Mouse (Mus musculus) liver, adult 2 months (tissue): Measurements from ENCODE around the gene Gga1. TPM values are rescaled to one million over a fixed set of nuclear protein-coding genes. Genes with fewer than 3 reads are reported as not detected.

Experiments
- DNase-seq: peaks from one replicate; pipeline ENCODE4 v3.0.0-alpha.2; 2011; ENCODE audit warnings: low read depth, low spot score; ENCODE audit errors: extremely low read depth
- H3K27ac ChIP-seq: fragments of 200-500 bp; replicated peaks from 2 replicates; pipeline ENCODE4 v1.5.1; 2012; ENCODE audit warnings: low read depth, mild to moderate bottlenecking, control low read depth, inconsistent platforms, low read length; ENCODE audit not compliant: insufficient read depth
- H3K27me3 ChIP-seq: fragments of 200-500 bp; 2 replicates; pipeline ENCODE4 v1.6.1; 2012; ENCODE audit warnings: mild to moderate bottlenecking, moderate library complexity, low read length, inconsistent platforms; ENCODE audit not compliant: control insufficient read depth, insufficient read depth
- H3K36me3 ChIP-seq: fragments of 200-500 bp; 2 replicates; pipeline ENCODE4 v1.6.1; 2012; ENCODE audit warnings: low read length, inconsistent platforms; ENCODE audit not compliant: control insufficient read depth, insufficient read depth
- H3K4me1 ChIP-seq: fragments of 200-500 bp; 2 replicates; pipeline ENCODE4 v1.6.1; 2011; ENCODE audit warnings: low read length; ENCODE audit not compliant: control insufficient read depth, insufficient read depth
- H3K4me3 ChIP-seq: fragments of 200-500 bp; 2 replicates; pipeline ENCODE4 v1.5.1; 2011; ENCODE audit warnings: low read depth, mild to moderate bottlenecking, control low read depth, low read length, moderate library complexity; ENCODE audit not compliant: insufficient read depth
- H3K79me2 ChIP-seq: fragments of 200-500 bp; 2 replicates; pipeline ENCODE4 v1.6.1; 2012; ENCODE audit warnings: inconsistent platforms, mild to moderate bottlenecking, low read length, moderate library complexity; ENCODE audit not compliant: control insufficient read depth, insufficient read depth
- H3K9ac ChIP-seq: fragments of 200-500 bp; 2 replicates; pipeline ENCODE4 v1.6.1; 2012; ENCODE audit warnings: low read depth, mild to moderate bottlenecking, control low read depth, inconsistent platforms, low read length
- CTCF ChIP-seq: fragments of 200-500 bp; IDR thresholded peaks from 2 replicates; pipeline ENCODE4 v1.5.1; 2011; ENCODE audit warnings: low read depth, low read length, control low read depth
- POLR2A ChIP-seq: fragments of 200-500 bp; IDR thresholded peaks from 2 replicates; pipeline ENCODE4 v1.6.1; 2011; ENCODE audit warnings: low read length, control low read depth; ENCODE audit not compliant: insufficient read depth; ENCODE audit errors: extremely low read depth
- WGBS: fragments of 180-500 bp; shearing (Covaris S2); methylation state at CpG from one replicate; pipeline ENCODE4 v1.1.7; 2018; 5-methylcytosine and 5-hydroxymethylcytosine counted together
- polyA plus RNA-seq: library from polyadenylated mRNA; depleted of rRNA; stranded (reverse); fragments of >200 nt; gene quantifications from 2 replicates; pipeline ENCODE4 v1.2.3, GENCODE M21; 2012
- total RNA-seq: library from RNA; depleted of rRNA; stranded (reverse); fragments of >200 nt; gene quantifications from 2 replicates; pipeline ENCODE4 v1.2.3, GENCODE M21; 2014

Gene Gga1
- total and polyA plus RNA-seq, 2 experiments: 4.4 to 42.7 TPM

DNA sequence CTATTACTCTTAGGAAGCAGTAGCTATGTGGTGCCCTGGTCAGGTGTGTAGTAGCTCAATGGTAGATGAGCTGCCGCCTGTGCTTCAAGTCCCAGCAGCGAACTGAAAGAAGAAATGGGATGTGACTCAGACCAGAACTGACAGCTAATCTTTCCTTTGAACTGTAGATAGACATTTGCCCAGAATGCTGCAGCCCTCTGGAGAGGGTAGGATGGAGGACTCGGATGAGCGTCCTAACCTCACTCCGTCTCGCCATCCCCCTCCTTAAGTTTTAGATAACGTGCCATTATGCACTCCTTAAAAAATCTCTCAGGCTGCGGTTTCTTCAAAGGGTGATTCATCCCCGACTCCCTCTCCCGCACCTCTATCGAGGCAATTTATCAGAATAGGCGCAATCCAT is 42.9 kb downstream of the Gga1 start:
- Histone ChIP-seq H3K27me3 (no peaks in the 10 kb centered on the region), H3K4me1 (no peaks in the 10 kb centered on the region), H3K36me3 (no peaks in the 10 kb centered on the region), H3K79me2 (no peaks in the 10 kb centered on the region), H3K4me3 (no peak overlapping the region), H3K27ac (no peak overlapping the region), H3K9ac (no peak overlapping the region)
- TF ChIP-seq POLR2A: no peak
- TF ChIP-seq CTCF: no peak
- no peak for DNase-seq
- 87% methylated on average over 12 of the region's 12 CpGs for WGBS

DNA sequence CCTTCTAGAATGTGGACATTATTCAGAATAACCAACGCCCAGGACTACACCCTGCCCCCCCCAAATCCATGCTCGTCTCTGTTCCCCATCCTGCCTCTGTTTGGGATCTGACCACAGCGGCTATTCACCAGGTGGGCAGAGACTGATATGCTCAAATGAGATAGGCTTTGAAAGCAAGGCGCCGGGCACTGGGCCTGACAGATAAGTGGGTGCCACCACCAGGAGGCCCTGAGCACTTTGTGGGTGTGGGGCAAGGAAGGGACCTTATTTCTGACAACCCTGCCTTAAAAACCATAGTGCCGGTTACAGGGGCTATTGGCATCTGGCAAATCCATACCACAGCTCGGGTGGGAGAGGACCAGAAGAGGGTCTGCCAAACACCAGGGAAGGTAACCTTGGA is 45.7 kb downstream of the Gga1 start:
- 93% methylated on average over 7 of the region's 7 CpGs for WGBS
- Histone ChIP-seq H3K4me1 (peaks cover 11% of the 10 kb centered on the region; the same call in 1 of the 2 replicates), H3K27ac (no peak overlapping the region), H3K9ac (no peak overlapping the region), H3K27me3 (no peaks in the 10 kb centered on the region), H3K36me3 (no peaks in the 10 kb centered on the region), H3K4me3 (no peak overlapping the region), H3K79me2 (no peaks in the 10 kb centered on the region)
- TF ChIP-seq POLR2A (no peak), CTCF (no peak)
- DNase-seq: no peak

DNA sequence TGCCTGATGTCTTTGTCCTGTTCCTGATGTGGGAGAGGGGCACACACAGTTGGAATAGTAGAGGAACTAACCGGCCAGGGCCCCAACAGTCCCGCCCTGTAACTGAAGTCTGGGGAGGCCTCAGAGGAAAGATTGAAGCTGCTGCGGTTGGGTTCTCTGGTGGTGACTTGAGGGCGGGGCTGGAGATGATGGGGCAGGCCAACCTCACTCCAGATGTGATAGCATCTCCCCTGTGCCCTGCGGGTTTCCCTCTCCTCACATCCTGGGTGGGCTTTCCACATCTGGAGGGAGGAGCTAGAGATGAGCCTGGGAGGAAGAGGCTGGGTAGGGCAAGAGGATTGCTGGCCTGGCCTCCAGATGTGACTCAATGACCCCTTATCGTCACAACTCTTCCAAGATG is 46.6 kb downstream of the Gga1 start:
- Histone ChIP-seq H3K36me3 (no peaks in the 10 kb centered on the region), H3K4me1 (peaks cover 11% of the 10 kb centered on the region; the same call in 1 of the 2 replicates), H3K4me3 (no peak overlapping the region), H3K27me3 (no peaks in the 10 kb centered on the region), H3K9ac (no peak overlapping the region), H3K27ac (no peak overlapping the region), H3K79me2 (no peaks in the 10 kb centered on the region)
- 79% methylated on average over 6 of the region's 6 CpGs for WGBS
- no peak for TF ChIP-seq POLR2A
- no peak for TF ChIP-seq CTCF
- DNase-seq: no peak

DNA sequence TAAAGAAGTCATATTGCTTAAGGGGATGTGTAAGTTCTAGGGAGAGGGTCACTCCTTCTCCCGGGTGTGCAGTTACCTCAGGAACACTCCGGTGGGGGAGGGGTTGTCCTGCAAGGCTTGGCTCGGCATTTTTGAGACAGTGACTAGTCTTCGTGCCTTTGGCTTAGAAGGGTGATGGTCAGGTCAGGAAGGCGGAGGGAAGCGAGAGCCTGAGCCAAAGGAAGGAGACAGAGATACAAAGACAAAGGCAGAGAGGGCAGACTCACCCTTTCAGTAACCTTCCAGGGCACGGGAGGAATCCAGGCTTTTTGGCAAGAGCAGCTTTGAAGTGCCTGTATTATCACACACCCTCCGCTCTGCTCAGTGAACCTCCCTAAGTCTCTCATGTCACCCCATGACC is 48.1 kb downstream of the Gga1 start:
- TF ChIP-seq CTCF: no peak
- TF ChIP-seq POLR2A: no peak
- Histone ChIP-seq H3K9ac (no peak overlapping the region), H3K79me2 (no peaks in the 10 kb centered on the region), H3K27me3 (no peaks in the 10 kb centered on the region), H3K27ac (no peak overlapping the region), H3K4me1 (peaks cover 11% of the 10 kb centered on the region; the same call in 1 of the 2 replicates), H3K36me3 (no peaks in the 10 kb centered on the region), H3K4me3 (no peak overlapping the region)
- no peak for DNase-seq
- 65% methylated on average over 8 of the region's 8 CpGs for WGBS

DNA sequence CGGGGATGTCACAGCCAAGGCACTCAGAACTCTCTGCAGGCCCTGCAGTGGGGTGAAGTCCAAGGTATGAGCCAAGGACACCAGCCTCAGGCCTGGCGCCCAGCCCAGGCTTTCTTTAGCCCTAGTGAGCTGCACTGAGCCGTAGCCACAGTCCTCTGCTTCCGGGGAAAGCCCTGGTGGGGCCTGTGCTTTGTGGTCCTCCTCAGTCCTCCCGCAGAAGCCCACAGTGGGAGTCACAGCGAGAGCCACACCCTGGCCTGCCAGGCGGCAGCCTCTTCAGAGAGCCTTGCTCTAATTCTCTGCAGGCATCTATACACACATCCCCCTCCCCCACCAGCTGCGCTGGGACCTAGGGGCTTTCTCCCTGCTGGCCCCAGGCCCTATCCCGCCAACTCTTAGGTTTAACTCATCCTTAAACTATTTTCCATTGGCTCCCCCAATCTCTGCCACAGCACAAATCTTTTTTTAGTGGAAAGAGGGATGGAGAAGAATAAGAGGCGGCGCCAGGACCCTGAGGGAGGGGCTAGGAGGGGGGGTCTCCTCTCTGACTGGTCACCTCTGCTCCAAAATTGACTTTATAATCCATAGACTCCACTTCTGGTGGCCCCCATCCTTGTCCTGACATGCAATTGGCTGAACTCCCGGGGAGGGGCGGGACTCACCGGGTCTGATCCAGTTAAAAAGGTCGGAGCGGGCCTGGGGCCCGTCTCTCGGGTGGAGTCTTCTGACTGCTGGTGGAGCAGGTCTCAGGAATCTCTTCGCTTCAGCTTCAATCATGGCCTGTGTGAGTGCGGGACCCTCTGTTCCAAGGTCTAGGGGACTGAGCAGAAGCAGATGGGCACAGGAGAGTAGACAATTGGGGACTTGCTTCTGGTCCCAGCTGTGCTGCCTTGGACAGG is 49.3 kb downstream of the Gga1 start, which contains the start of gene Lgals1:
Gene Lgals1, plus strand, starts transcription at position 705 of the 899 bp plus-strand sequence.
- WGBS: 12% methylated on average over 20 of the region's 20 CpGs
- TF ChIP-seq POLR2A (no peak), CTCF (no peak)

More for the DNA sequence above, 49.3 kb downstream of the Gga1 start, which contains the start of gene Lgals1:
- DNase-seq: peak; percentile 80
- Histone ChIP-seq H3K4me3 (peak within 1 kb of the TSS; percentile 43), H3K79me2 (no peaks in the 10 kb centered on the region), H3K27me3 (no peaks in the 10 kb centered on the region), H3K4me1 (peaks cover 11% of the 10 kb centered on the region; the same call in 1 of the 2 replicates), H3K9ac (peak within 1 kb of the TSS; percentile 58), H3K27ac (peak within 1 kb of the TSS; percentile 38; the same call in 1 of the 2 replicates), H3K36me3 (no peaks in the 10 kb centered on the region)
